In the genomic region with DNA sequence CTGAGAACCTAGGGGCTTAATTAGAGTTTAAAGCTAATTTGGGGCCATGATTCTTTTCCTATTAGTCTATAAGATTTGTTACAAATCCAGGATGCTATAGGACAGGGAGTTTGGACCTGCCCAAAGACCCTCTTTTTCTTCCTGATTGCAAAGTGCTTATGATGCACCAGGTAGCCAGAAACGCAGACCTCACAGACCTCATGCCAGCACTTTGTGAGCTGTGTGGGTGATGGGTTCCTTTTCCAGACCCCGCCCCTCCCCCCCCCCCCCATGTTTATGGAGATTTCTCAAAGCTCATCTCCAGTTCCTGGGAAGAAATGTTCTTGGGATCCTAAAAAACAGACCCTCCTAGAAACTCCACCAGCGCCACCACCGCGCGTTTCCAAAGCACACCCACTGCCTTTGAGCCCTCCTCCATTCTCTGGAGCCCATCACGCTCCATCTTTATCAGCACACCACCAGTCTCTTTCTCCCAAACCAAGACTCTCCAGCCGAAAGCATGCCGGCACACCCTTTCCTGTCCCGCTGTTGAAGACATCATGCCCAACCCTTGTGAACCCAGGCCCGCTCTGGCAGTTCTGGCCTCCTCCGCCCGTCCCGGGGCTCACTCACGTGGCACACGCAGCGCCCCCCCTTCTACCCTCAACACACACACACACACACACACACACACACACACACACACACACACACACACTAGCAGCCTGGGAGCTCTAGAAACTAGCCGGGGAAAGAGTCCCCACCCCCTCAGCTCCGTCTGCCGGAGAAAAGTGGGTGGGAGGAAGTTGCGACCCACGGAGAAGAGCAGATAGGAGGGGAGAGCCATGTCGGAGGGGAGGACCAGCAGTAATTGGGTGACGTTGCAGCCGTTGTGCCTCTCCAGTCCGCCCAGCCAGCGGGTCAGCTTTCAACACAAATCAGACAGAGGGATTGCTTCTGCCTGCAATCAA, we compare ENCODE assay signal across 8 mouse cellular contexts. TPM values are rescaled to one million over a fixed set of nuclear protein-coding genes. Genes with fewer than 3 reads are reported as not detected.
DNase-seq lines count a peak whose midpoint lies in the region; ATAC-seq and TF ChIP-seq lines count a peak whose summit lies in the region.

No protein-coding gene starts in this region.

- H3K27ac ChIP-seq in CH12.LX (ENCODE audit: insufficient read depth, low read depth) = no peak overlapping the region
- H3K27ac ChIP-seq in forebrain, embryonic 11.5 days (ENCODE audit: low read depth, low read length) = peak overlapping the region; percentile 62; the same call in 1 of the 2 replicates
- H3K27ac ChIP-seq in heart, embryonic 14.5 days (replicated peaks in 1 of 2; ENCODE audit: control insufficient read depth in 1 of 2, insufficient read depth in 1 of 2, low read depth in 2 of 2, low read length in 2 of 2) = peak overlapping the region; percentile 80
- H3K27ac ChIP-seq in kidney, postnatal 0 days = peak overlapping the region; percentile 47; the same call in 1 of the 2 replicates
- peak overlapping the region; percentile 62 for H3K27ac ChIP-seq in liver, embryonic 12.5 days
- H3K27ac ChIP-seq in stomach, postnatal 0 days (replicated peaks) = peak overlapping the region; percentile 46

- H3K79me2 ChIP-seq in CH12.LX (replicated peaks; ENCODE audit: control insufficient read depth, extremely low read depth, insufficient read depth, poor library complexity, severe bottlenecking) (no peaks in the 10 kb centered on the region), myocyte (ENCODE audit: control insufficient read depth, insufficient read depth) (no peaks in the 10 kb centered on the region)

- 0 out of 2 replicates have a peak overlapping the region, but pooled peaks have one; percentile 1 for H3K9ac ChIP-seq in CH12.LX (ENCODE audit: insufficient read depth, low read depth)
- H3K9ac ChIP-seq in forebrain, embryonic 11.5 days (ENCODE audit: low read length) = peak overlapping the region; percentile 66
- peak overlapping the region; percentile 79 for H3K9ac ChIP-seq in heart, embryonic 14.5 days (ENCODE audit: low read length)
- 0 out of 2 replicates have a peak overlapping the region, but pooled peaks have one; percentile 50 for H3K9ac ChIP-seq in kidney, postnatal 0 days (ENCODE audit: low read depth, low read length)
- H3K9ac ChIP-seq in liver, embryonic 12.5 days = peak overlapping the region; percentile 68
- peak overlapping the region; percentile 51 for H3K9ac ChIP-seq in stomach, postnatal 0 days (ENCODE audit: low read length)

- WGBS in forebrain, embryonic 11.5 days = 1% methylated on average over 25 of the region's 27 CpGs
- WGBS in heart, embryonic 14.5 days = 0% methylated on average over 26 of the region's 27 CpGs
- under 1% methylated on average over 26 of the region's 27 CpGs for WGBS in kidney, postnatal 0 days
- WGBS in liver, embryonic 12.5 days (ENCODE audit: insufficient replicate concordance) = 2% methylated on average over 26 of the region's 27 CpGs
- WGBS in stomach, postnatal 0 days = under 1% methylated on average over 26 of the region's 27 CpGs

- TF ChIP-seq CTCF in CH12.LX (conservative IDR thresholded peaks at IDR 0.05 in 1 of 2, IDR thresholded peaks at IDR 0.05 in 1 of 2; ENCODE audit: low read depth in 2 of 2, low read length in 2 of 2) = no peak
- no peak for TF ChIP-seq CTCF in kidney, postnatal 0 days (IDR thresholded peaks at IDR 0.05; ENCODE audit: low read depth)
- peak; percentile 8; the same call in 1 of the 2 replicates for TF ChIP-seq CTCF in stomach, postnatal 0 days (IDR thresholded peaks at IDR 0.05; ENCODE audit: low read depth)

- H3K27me3 ChIP-seq in CH12.LX (replicated peaks) (no peaks in the 10 kb centered on the region), myocyte (ENCODE audit: control insufficient read depth, insufficient read depth, insufficient read length) (no peaks in the 10 kb centered on the region)
- no peaks in the 10 kb centered on the region for H3K27me3 ChIP-seq in forebrain, embryonic 11.5 days (ENCODE audit: control insufficient read depth, insufficient read depth, low read length)
- H3K27me3 ChIP-seq in heart, embryonic 14.5 days (ENCODE audit: control insufficient read depth, insufficient read depth, low read length) = no peaks in the 10 kb centered on the region
- no peaks in the 10 kb centered on the region for H3K27me3 ChIP-seq in kidney, postnatal 0 days (ENCODE audit: insufficient read depth, low read length)
- H3K27me3 ChIP-seq in liver, embryonic 12.5 days (replicated peaks) = no peaks in the 10 kb centered on the region
- no peaks in the 10 kb centered on the region for H3K27me3 ChIP-seq in stomach, postnatal 0 days (ENCODE audit: control insufficient read depth, insufficient read depth, low read length)

- in situ Hi-C loops in CH12.LX (cut with MboI; ENCODE audit: low pct_ligation_motif_present, low pct_unique_long_range_greater_than_20kb, low sequenced_read_pairs) = no loop called here

- H3ac ChIP-seq in myocyte (ENCODE audit: control insufficient read depth, insufficient read length) = peak overlapping the region; percentile 28

- dilution Hi-C loops in CH12.LX (cut with MboI; ENCODE audit: extremely low pct_ligation_motif_present, extremely low pct_unique_long_range_greater_than_20kb, low sequenced_read_pairs) = no loop called here

- DNase-seq in CH12.LX (ENCODE audit: extremely low read depth) = no peak
- peak; percentile 51 for DNase-seq in c-Kit-positive CD71-positive TER-119-positive erythroid progenitor cells, embryonic 14.5 days (ENCODE audit: low spot score)
- DNase-seq in forebrain, embryonic 11.5 days (ENCODE audit: low spot score) = peak; percentile 81
- DNase-seq in kidney, postnatal 0 days (ENCODE audit: low spot score) = peak; percentile 92
- DNase-seq in stomach, postnatal 0 days (ENCODE audit: low spot score) = peak; percentile 44

- no peaks in the 10 kb centered on the region for H3K9me3 ChIP-seq in CH12.LX (replicated peaks; ENCODE audit: low read length)
- H3K9me3 ChIP-seq in forebrain, embryonic 11.5 days (ENCODE audit: control insufficient read depth, low read length) = no peaks in the 10 kb centered on the region
- no peaks in the 10 kb centered on the region for H3K9me3 ChIP-seq in heart, embryonic 14.5 days (ENCODE audit: control insufficient read depth, low read length)
- no peaks in the 10 kb centered on the region for H3K9me3 ChIP-seq in kidney, postnatal 0 days (replicated peaks; ENCODE audit: low read length)
- H3K9me3 ChIP-seq in liver, embryonic 12.5 days (replicated peaks) = no peaks in the 10 kb centered on the region
- no peaks in the 10 kb centered on the region for H3K9me3 ChIP-seq in stomach, postnatal 0 days (ENCODE audit: control insufficient read depth, low read length)

- H3K4me1 ChIP-seq in CH12.LX (ENCODE audit: control insufficient read depth in 1 of 2, insufficient read depth in 2 of 2) = 0 out of 4 replicates have a peak, but pooled peaks cover 0 to 3% of the 10 kb centered on the region in 2 experiments
- no peaks in the 10 kb centered on the region for H3K4me1 ChIP-seq in forebrain, embryonic 11.5 days (replicated peaks; ENCODE audit: control insufficient read depth, insufficient read depth, low read length)
- H3K4me1 ChIP-seq in heart, embryonic 14.5 days (ENCODE audit: control insufficient read depth in 2 of 2, insufficient read depth in 2 of 2, low read length in 2 of 2) = 0 out of 4 replicates have a peak, but pooled peaks cover 0 to 2% of the 10 kb centered on the region in 2 experiments
- H3K4me1 ChIP-seq in kidney, postnatal 0 days (replicated peaks; ENCODE audit: insufficient read depth, low read length) = no peaks in the 10 kb centered on the region
- peaks cover 16% of the 10 kb centered on the region for H3K4me1 ChIP-seq in liver, embryonic 12.5 days
- H3K4me1 ChIP-seq in stomach, postnatal 0 days (replicated peaks; ENCODE audit: control insufficient read depth, insufficient read depth) = no peaks in the 10 kb centered on the region

- H3K4me2 ChIP-seq in CH12.LX (ENCODE audit: insufficient read depth, low read depth, poor library complexity, severe bottlenecking) (no peak overlapping the region), myocyte (ENCODE audit: low read depth) (peak overlapping the region; percentile 42)
- peak overlapping the region; percentile 78 for H3K4me2 ChIP-seq in forebrain, embryonic 11.5 days (ENCODE audit: low read depth, low read length, severe bottlenecking)
- peak overlapping the region; percentile 75 for H3K4me2 ChIP-seq in heart, embryonic 14.5 days (ENCODE audit: low read length)
- H3K4me2 ChIP-seq in kidney, postnatal 0 days (ENCODE audit: low read length) = peak overlapping the region; percentile 80
- H3K4me2 ChIP-seq in liver, embryonic 12.5 days = peak overlapping the region; percentile 92
- peak overlapping the region; percentile 60 for H3K4me2 ChIP-seq in stomach, postnatal 0 days (replicated peaks; ENCODE audit: low read depth)

- TF ChIP-seq EP300 in CH12.LX (IDR thresholded peaks at IDR 0.05; ENCODE audit: low read length) = no peak
- TF ChIP-seq EP300 in stomach, postnatal 0 days (optimal IDR thresholded peaks at IDR 0.05) = no peak

- H3K4me3 ChIP-seq in CH12.LX (replicated peaks in 1 of 3; ENCODE audit: low read depth in 2 of 3, low read length in 2 of 3, poor library complexity in 1 of 3) (peak overlapping the region in 1 of 3 experiments; percentile 9), myocyte (peak overlapping the region; percentile 12)
- peak overlapping the region; percentile 44 for H3K4me3 ChIP-seq in forebrain, embryonic 11.5 days (ENCODE audit: low read depth, low read length)
- peak overlapping the region; percentile 60 to 69 for H3K4me3 ChIP-seq in heart, embryonic 14.5 days (ENCODE audit: control insufficient read depth in 1 of 2, insufficient read depth in 1 of 2, low read depth in 1 of 2, low read length in 2 of 2)
- H3K4me3 ChIP-seq in kidney, postnatal 0 days (replicated peaks; ENCODE audit: low read depth, low read length) = peak overlapping the region; percentile 49
- peak overlapping the region; percentile 64 for H3K4me3 ChIP-seq in liver, embryonic 12.5 days
- H3K4me3 ChIP-seq in stomach, postnatal 0 days (ENCODE audit: low read depth, low read length) = peak overlapping the region; percentile 41

- no peak for TF ChIP-seq RAD21 in CH12.LX (IDR thresholded peaks at IDR 0.05; ENCODE audit: low read depth, low read length)

- peak; percentile 93 for ATAC-seq in forebrain, embryonic 11.5 days (replicated peaks; ENCODE audit: low FRiP score)
- ATAC-seq in heart, embryonic 14.5 days (ENCODE audit: insufficient number of reproducible peaks, insufficient read depth, low FRiP score, low read depth) = peak; percentile 81
- peak; percentile 85 for ATAC-seq in kidney, postnatal 0 days (replicated peaks; ENCODE audit: low FRiP score, low read depth)
- peak; percentile 91 for ATAC-seq in liver, embryonic 12.5 days
- ATAC-seq in stomach, postnatal 0 days (ENCODE audit: low FRiP score, low TSS enrichment) = peak; percentile 79

- TF ChIP-seq POLR2A in CH12.LX (IDR thresholded peaks at IDR 0.05; ENCODE audit: low read depth, low read length) (no peak), myocyte (IDR thresholded peaks at IDR 0.05; ENCODE audit: insufficient read length, low read depth) (peak; percentile 32)

- H3K36me3 ChIP-seq in CH12.LX (replicated peaks in 1 of 2; ENCODE audit: control insufficient read depth in 1 of 2, insufficient read depth in 1 of 2, low read length in 1 of 2) (no peaks in the 10 kb centered on the region), myocyte (ENCODE audit: control insufficient read depth, insufficient read depth) (no peaks in the 10 kb centered on the region)
- H3K36me3 ChIP-seq in forebrain, embryonic 11.5 days (ENCODE audit: control insufficient read depth, insufficient read depth, low read length) = no peaks in the 10 kb centered on the region
- H3K36me3 ChIP-seq in heart, embryonic 14.5 days (ENCODE audit: control insufficient read depth, insufficient read depth, low read length) = no peaks in the 10 kb centered on the region
- no peaks in the 10 kb centered on the region for H3K36me3 ChIP-seq in kidney, postnatal 0 days (ENCODE audit: insufficient read depth, low read length)
- no peaks in the 10 kb centered on the region for H3K36me3 ChIP-seq in liver, embryonic 12.5 days
- H3K36me3 ChIP-seq in stomach, postnatal 0 days (ENCODE audit: control insufficient read depth, insufficient read depth, low read length) = no peaks in the 10 kb centered on the region

RNA-seq across cellular contexts. Expression of gene Mef2c, which starts 14.1 kb away (rescaled TPM):
- total RNA-seq in CH12.LX (2012; rRNA removed) (99.9 and 113 TPM in 2 replicates), CH12.LX (2014; rRNA removed) (107 and 134 TPM in 2 replicates)
- polyA plus RNA-seq in CH12.LX (2012; ENCODE audit: insufficient read length, low read depth) (159 and 199 TPM in 2 replicates), myocyte (2012; fragmentation: generic; extraction: Trizol) (49.0 TPM)
- polyA plus RNA-seq in forebrain, embryonic 11.5 days (2014; fragmentation: Nextera tagmentation; extraction: Ambion mirVana) = 18.0 and 19.0 TPM in 2 replicates
- 112 and 114 TPM in 2 replicates for polyA plus RNA-seq in heart, embryonic 14.5 days (2014; fragmentation: Nextera tagmentation; extraction: Ambion mirVana)
- 51.8 and 55.1 TPM in 2 replicates for polyA plus RNA-seq in kidney, postnatal 0 days (2015; fragmentation: Nextera tagmentation; extraction: Ambion mirVana)
- 29.9 and 32.3 TPM in 2 replicates for polyA plus RNA-seq in liver, embryonic 12.5 days (2016; fragmentation: Nextera tagmentation; extraction: Ambion mirVana)
- 18.4 and 22.7 TPM in 2 replicates for polyA plus RNA-seq in stomach, postnatal 0 days (2015; fragmentation: Nextera tagmentation; extraction: Ambion mirVana)

Comparison
In these comparisons a context has a peak if more than half of its experiments do, and no peak if none do; other contexts are left out.
1. H3K9ac ChIP-seq: peak in every context shown above with its lines; median percentile 79 in heart, embryonic 14.5 days; 68 in liver, embryonic 12.5 days; 66 in forebrain, embryonic 11.5 days; 51 in stomach, postnatal 0 days; 50 in kidney, postnatal 0 days; 1 in CH12.LX.